Mouse (Mus musculus): ENCODE data around the gene Gpr156.

Gene Gpr156

GRCm38 (mm10) chr16:37916138-37916817 is at the start of gene Gpr156:
Gene Gpr156 (plus strand): TSS chr16:37916496.
- peak; percentile 44 for DNase-seq (ENCODE audit: low read depth, low spot score)

DNA sequence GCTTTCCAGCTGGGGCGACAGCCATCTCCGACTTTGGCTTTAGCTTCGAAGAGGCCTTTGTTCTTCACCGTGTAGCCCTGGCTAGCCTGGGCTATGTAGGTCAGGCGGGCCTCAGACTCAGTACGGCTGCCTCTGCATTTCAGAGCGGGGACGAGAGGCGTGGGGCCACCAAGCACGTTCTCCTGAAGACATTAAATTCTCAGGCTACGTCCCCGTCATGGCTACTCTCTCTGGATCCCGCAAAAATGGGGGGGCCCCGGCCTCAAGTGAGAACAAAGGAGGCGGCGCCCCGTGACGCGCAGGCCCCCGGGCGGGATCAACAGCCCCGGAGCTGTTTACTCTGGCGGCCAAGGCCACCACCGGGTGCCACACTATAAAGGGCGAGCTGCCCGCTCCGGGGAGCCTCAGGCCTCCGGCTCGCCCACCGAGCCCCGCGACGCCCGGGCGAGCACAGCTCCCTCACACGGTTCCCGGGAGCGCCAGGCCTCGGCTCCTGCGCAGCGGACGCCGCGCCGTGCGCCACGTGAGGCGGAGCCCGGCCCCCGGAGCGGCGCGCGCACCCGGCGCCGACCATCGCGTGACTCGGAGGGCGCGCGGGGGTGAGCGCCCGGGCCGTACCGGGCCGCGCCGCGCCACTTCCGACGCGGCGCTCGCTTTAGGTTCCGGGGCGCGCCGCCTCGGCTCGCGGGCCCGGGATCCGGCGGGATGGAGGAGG is 48.3 kb upstream of the Gpr156 start, which contains the start of gene Lrrc58:
Lrrc58 (plus strand) TSS at position 599 of the 715 bp plus-strand sequence.
- DNase-seq (ENCODE audit: low read depth, low spot score): peak; percentile 81

DNA sequence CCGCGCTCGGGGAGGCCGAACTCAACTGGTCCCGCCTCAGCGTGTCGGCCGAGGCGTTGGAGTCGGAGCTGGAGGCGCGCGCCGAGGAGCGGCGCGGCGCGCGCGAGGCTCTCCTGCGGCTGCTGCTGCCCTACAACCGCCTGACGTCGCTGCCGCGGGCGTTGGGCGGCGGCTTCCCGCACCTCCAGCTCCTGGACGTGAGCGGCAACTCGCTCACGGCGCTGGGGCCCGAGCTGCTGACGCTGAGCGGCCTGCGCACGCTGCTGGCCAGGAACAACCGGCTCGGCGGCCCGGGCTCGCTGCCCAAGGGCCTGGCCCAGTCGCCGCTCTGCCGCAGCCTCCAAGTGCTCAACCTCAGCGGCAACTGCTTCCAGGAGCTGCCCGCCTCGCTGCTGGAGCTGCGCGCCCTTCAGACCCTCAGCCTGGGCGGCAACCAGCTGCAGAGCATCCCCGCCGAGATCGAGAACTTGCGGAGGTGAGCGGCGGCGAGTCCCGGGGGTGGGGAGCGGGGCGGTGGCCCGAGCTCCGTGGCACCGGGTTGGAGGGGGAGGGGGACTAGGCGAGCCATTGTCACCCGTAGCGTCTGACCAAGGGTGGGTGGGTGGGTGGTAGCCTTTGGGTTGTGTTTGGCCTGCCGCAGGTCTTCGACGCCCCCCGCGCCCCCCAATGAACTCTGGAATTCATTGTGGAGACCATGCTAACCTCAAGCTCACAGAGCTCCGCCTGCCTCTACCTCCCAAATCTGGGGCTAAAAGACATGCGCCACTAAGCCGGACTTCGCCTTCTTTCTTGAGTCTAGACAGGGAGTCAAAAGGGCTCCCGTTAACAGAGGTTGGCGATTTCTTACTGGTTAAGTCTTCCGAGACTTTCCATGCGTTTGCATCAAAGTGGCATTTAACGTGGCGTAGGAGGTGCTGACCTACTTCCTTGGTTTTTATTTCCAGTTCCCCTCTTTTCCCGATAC is 47.5 kb upstream of the Gpr156 start:
- peak; percentile 89 for DNase-seq (ENCODE audit: low read depth, low spot score)

DNA sequence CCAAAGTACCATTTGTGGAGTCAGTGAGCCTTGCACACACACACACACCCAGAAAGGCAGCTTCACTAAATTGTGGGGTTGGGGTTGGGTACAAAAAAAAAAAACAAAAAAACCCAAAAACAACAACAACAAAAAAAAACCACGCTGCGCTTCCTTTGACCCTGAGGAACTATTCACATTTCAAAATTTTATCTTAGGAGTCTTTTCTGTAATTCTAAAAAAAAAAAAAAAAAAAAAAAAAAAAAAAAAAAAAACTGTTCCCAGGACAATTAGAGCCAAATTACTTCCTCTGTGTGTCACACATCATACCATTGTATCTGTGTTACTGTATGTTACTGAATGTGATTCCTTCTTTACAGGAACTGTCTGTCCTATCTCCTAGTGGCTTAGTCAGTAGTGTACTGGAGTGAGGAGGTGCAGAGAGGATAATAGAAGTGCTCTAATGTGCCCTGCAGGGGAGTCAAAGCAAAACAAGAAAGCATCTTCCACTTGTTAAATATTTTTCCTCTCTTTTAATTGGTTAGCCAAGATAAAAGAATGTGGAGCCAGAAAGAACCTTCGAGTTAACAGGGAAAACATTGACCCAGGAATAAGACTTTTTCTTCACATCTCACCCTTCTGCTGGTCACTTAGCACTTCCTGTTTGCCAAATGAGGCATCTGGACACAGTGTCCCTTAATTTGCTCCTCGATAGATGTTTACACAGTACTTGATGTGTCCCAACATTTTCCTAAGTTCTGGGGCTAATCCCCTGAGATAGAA is 46.6 kb upstream of the Gpr156 start:
- DNase-seq (ENCODE audit: low read depth, low spot score): peak; percentile 20

DNA sequence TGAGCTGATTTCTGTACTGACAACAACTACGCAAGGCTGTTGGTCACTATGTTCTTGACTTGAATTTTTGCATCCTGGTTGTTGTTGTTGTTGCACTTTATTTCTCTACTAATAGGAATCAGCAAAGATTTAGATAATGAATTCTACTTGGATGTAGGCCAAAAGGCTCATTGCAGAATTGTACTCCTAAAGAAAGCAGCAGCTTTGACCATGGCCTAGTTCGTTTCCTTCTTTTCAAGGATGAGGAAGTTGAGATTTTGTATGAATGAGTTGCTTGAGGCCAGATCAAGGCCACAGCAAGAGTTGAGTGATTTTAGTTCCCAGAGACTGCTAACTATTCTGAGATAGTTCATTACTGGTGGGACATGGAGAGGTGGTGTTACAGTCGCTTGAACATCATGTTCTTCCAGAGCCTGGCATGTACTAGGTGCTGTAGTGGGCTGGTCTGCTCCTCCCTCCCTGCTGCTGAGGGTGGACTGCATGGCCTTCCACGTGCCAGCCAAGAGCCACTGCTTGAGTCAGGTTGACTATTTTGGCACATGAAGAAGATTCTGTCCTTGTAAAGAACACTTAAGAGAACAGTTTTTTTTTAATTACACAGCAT is 45.1 kb upstream of the Gpr156 start:
- DNase-seq (ENCODE audit: low read depth, low spot score): no peak

DNA sequence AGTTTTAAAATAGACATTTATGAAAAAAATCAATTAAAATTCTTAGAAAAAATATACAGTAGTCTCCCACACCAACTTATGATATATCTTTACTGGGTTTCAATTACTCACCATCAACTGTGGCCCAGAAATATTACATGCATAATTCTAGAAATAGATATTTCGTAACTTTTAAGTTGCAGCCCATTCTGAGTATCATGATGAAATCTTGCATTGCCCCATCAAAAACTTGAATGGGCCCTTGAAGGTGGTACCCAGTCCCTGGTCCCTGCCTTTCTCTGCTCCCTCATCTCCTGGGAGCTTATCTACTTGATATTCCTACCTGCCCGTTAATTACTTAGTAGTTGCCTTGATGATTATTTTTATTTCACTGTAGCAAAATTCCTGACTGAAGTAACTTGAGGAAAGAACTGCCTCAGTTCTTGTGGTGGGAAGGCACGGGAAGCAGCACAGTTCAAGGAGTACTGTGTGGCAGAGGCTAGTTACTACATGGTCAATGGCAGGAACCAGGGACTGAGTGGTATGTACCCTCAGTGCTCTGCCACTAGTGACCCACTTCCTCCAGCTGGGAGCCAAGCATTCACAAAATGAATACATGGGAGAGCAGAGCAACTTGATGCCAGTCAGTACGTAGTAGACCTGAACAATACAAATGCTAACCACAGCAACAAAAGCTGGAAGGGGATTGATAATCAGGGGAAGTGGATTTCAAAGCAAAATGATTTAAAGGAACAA is 41.6 kb upstream of the Gpr156 start:
- DNase-seq (ENCODE audit: low read depth, low spot score): no peak

- no peak for DNase-seq (ENCODE audit: low read depth, low spot score)
Observed at GRCm38 (mm10) chr16:37877406-37877805, 38.9 kb upstream of the Gpr156 start.

GRCm38 (mm10) chr16:37878951-37879505 is 37.3 kb upstream of the Gpr156 start:
- peak; percentile 12 for DNase-seq (ENCODE audit: low read depth, low spot score)

DNA sequence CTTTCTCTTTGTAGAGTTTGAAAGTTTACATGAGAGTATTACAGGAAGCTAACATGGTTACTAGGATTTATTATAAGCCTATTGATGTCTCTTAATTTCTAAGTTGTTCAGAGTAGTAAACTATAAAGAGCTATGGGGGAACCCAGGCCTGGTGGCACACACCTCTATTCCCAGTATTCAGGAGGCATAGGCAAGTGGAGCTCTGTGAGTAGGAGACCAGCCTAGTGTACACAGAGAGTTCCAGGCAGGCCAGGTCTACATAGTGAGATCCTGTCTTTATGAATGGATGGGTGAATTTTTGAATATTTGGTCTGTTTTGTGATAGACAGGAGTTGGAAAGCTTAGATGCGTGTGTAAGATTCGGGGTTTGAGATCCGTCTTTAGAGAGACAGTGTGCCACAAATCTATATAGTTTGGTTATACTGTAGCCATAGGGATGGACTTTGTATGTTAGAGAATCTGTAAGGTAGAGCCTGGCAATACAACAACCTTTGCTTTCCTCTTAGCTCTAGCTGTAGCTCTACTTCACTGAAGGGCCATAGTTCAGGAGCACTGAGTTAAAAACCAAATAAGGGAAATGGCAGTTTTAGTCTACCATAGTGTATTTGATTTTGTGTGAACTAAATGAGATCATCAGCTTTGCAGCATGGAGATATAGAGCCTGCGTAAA is 36.4 kb upstream of the Gpr156 start:
- DNase-seq (ENCODE audit: low read depth, low spot score): no peak

DNA sequence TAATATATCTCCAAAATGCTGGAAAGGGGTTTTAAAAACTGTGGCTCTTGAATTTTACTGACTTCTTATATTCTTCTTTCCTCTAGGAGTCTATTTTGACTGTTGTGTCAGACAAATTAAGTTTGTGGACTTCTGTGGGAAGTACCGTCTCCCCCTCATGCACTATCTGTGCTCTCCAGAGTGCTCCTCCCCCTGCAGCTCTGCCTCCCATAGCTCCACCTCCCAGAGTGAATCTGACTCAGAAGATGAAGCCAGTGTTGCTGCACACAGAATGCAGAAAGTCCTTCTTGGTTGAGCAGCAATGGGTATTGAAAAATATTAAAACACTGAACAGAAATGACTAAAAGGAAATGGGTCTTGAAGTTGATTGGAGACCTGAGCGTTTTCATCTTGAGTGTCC is 35.1 kb upstream of the Gpr156 start:
- DNase-seq (ENCODE audit: low read depth, low spot score): no peak

GRCm38 (mm10) chr16:37888986-37889385 is 27.3 kb upstream of the Gpr156 start:
- no peak for DNase-seq (ENCODE audit: low read depth, low spot score)

DNA sequence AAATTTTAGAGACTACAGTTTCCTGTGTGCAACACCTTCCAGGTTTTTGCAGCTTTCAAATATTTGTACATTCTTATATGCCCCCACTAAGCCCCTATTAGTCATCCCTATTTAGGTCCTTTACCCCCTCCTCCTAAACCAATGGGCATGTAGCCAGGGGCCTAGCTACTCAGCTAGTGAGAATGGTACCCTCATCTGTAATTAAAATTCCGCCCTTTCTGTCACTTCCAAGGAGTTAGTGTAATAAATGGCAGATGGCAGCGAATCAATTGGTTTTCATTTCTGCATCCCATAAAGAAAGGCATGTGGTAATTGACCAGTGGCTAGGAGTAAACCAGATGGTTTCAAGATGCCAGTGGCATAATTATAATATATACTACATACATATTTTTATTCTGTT is 23.6 kb upstream of the Gpr156 start:
- DNase-seq (ENCODE audit: low read depth, low spot score): no peak

DNA sequence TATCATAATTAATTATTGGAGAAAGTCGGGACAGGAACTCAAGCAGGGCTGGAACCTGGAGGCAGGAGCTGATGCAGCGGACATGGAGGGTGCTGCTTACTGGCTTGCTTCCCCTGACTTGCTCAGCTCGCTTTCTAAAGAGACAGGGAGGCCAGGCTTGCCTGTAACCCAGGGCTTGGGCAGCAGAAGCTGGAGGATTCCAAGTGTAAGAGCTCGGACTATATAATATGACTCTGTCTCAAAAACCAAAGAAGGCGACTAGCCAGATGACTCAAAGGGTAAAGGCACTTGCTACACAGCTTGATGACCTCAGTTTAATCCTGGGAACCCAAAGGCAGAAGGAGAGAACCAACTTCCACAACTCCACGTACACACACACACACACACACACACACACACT is 22.9 kb upstream of the Gpr156 start:
- DNase-seq (ENCODE audit: low read depth, low spot score): no peak

- no peak for DNase-seq (ENCODE audit: low read depth, low spot score)
Observed at GRCm38 (mm10) chr16:37893942-37894341, 22.4 kb upstream of the Gpr156 start.

- DNase-seq (ENCODE audit: low read depth, low spot score): no peak
Observed at GRCm38 (mm10) chr16:37898790-37899189, 17.5 kb upstream of the Gpr156 start.

DNA sequence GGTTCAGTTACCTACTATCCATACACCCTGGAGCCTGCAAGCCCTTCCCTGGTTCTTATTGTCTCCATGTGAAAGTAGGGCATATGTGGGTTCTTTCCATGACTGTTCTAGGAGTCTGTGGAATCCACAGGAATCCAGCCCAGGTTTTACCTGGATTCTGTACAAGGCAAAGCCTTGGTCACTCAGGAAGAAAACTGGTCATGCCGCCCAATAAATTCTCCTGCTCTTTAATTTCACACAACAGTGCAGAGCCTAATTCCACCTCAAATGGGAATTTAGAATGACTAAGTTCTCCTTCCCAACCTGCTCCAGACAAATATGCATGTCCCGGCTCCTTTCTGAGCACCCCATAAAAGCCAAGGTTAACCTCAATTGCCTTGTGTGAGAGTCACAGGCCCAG is 16.9 kb upstream of the Gpr156 start:
- no peak for DNase-seq (ENCODE audit: low read depth, low spot score)

DNA sequence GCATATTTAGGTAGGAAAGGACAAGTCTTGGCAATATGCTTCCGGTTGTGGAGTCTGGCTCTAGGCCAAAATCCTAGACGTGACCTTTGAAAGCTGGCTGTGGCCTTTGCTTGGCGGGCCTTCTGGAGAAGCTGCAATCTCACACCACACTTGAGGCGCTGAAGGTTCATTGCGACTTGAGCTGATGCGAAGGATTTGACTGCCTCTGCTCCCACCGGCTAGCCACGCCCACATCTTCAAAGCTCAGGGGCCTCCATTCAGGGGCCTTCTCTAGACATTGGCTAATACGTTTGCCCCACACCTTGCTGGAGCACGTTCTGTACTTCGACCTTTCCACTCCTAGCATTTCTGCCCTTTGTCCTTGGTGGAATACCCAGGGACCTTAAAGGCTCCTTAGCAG is 15.0 kb upstream of the Gpr156 start:
- DNase-seq (ENCODE audit: low read depth, low spot score): peak; percentile 43

DNA sequence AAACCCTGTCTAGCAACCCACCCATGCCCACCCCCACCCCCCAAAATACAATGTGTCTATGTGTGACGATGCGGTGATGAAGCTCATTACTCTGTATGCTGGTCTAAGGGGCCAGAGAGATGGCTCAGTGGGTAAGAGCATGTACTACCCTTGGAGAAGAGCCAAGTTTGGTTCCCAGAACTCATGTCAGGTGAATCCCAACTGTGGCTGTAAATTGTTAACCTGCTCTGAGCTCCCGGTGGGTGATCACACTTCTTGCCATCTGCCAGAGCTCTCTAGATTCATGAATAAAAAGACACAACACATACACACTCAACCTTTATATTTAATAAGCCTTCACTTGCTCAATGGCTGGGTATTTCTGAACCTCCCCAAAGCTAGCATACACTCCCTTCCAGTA is 9.8 kb upstream of the Gpr156 start:
- no peak for DNase-seq (ENCODE audit: low read depth, low spot score)

GRCm38 (mm10) chr16:37911086-37911485 is 5.2 kb upstream of the Gpr156 start:
- DNase-seq (ENCODE audit: low read depth, low spot score): no peak
